In genomic region chr7:130327603-130328365, GRCm38 (mm10) we compare ENCODE assay signal across 9 mouse cellular contexts.
DNase-seq lines count a peak whose midpoint lies in the region; ATAC-seq lines count a peak whose summit lies in the region.
"Had no signal": no experiment of that assay in that cellular context is flagged by ENCODE, and none has a peak within 500 bp of the region (broad histone marks: within the 10 kb centered on the region; RNA-seq: fewer than 3 reads in every experiment).

No protein-coding gene starts in this region.

- ATAC-seq in lung, embryonic 15.5 days (ENCODE audit: borderline replicate concordance, extremely low read depth, low FRiP score, low TSS enrichment), result no peak

- peaks cover 32% of the 10 kb centered on the region for H3K4me1 ChIP-seq in lung, embryonic 15.5 days

- WGBS in lung, embryonic 15.5 days, result 19% methylated on average over 15 of the region's 15 CpGs

- H3K9me3 ChIP-seq in lung, embryonic 15.5 days, result no peaks in the 10 kb centered on the region

- intact Hi-C loops in left cerebral cortex, postnatal 25 days (cut with DNase I), result no loop called here

- no peak overlapping the region for H3K4me3 ChIP-seq in lung, embryonic 15.5 days

- no peak overlapping the region for H3K27ac ChIP-seq in lung, embryonic 15.5 days

- H3K4me2 ChIP-seq in lung, embryonic 15.5 days, result 0 out of 2 replicates have a peak overlapping the region, but pooled peaks have one; percentile 7

- H3K27me3 ChIP-seq in lung, embryonic 15.5 days, result peaks cover 3% of the 10 kb centered on the region; the same call in 1 of the 2 replicates

- H3K9ac ChIP-seq in lung, embryonic 15.5 days, result no peak overlapping the region

- no peaks in the 10 kb centered on the region for H3K36me3 ChIP-seq in lung, embryonic 15.5 days

- DNase-seq in adrenal gland, postnatal 10 days, result peak; percentile 28
- no peak for DNase-seq in adrenal gland, adult 8-10 months
- DNase-seq in lung, postnatal 10 days, result no peak
- peak; percentile 50 for DNase-seq in mesoderm, embryonic 11.5 days (ENCODE audit: low read depth, low spot score)
- DNase-seq in testis, postnatal 14 days (ENCODE audit: low spot score), result no peak
- DNase-seq in left cerebral cortex, postnatal 25 days (ENCODE audit: low spot score in 2 of 2), result no peak
- DNase-seq in frontal cortex, postnatal 14 days (ENCODE audit: low spot score in 2 of 2), result no peak
- DNase-seq: cerebellum, adult 8-10 months had no signal

Comparison
In these comparisons a context has a peak if more than half of its experiments do, and no peak if none do; other contexts are left out.
1. DNase-seq: peak in adrenal gland, postnatal 10 days (single experiment) and mesoderm, embryonic 11.5 days (single experiment); none in adrenal gland, adult 8-10 months (single experiment), lung, postnatal 10 days (single experiment), testis, postnatal 14 days (single experiment), left cerebral cortex, postnatal 25 days (0 of 2) and frontal cortex, postnatal 14 days (0 of 2).